Mouse (Mus musculus) stomach, embryonic 14.5 days (tissue): ENCODE results near the gene Ucp3. TPM values are rescaled to one million over a fixed set of nuclear protein-coding genes. Genes with fewer than 3 reads are reported as not detected.

Source experiments
- ATAC-seq: fragments of 200-750 bp; cut with Nextera tagmentation; 2 replicates; pipeline ENCODE4 v1.8.0; 2017; ENCODE audit warnings: low read depth, moderate TSS enrichment; ENCODE audit not compliant: insufficient number of reproducible peaks, insufficient read depth, low FRiP score
- H3K27ac ChIP-seq: fragments of 300-500 bp; sonication (generic); 2 replicates; pipeline ENCODE4 v1.5.1; 2014; ENCODE audit warnings: mild to moderate bottlenecking, low read length, moderate library complexity, mixed read lengths
- H3K27me3 ChIP-seq: fragments of 300-500 bp; sonication (generic); 2 replicates; pipeline ENCODE4 v1.6.1; 2014; ENCODE audit warnings: low read length, control low read depth, mixed read lengths; ENCODE audit not compliant: control insufficient read depth, insufficient read depth
- H3K36me3 ChIP-seq: fragments of 300-500 bp; sonication (generic); 2 replicates; pipeline ENCODE4 v1.6.1; 2014; ENCODE audit warnings: mild to moderate bottlenecking, control low read depth, low read length, moderate library complexity, mixed read lengths; ENCODE audit not compliant: control insufficient read depth, insufficient read depth
- H3K4me1 ChIP-seq: fragments of 300-500 bp; sonication (generic); 2 replicates; pipeline ENCODE4 v1.6.1; 2014; ENCODE audit warnings: low read length, control low read depth, mixed read lengths; ENCODE audit not compliant: control insufficient read depth, insufficient read depth
- H3K4me2 ChIP-seq: fragments of 300-500 bp; sonication (generic); replicated peaks from 2 replicates; pipeline ENCODE4 v1.6.1; 2014; ENCODE audit warnings: low read depth, low read length, control low read depth
- H3K4me3 ChIP-seq: fragments of 300-500 bp; sonication (generic); 2 replicates; pipeline ENCODE4 v1.5.1; 2014; ENCODE audit warnings: low read depth, low read length, control low read depth
- H3K9ac ChIP-seq: fragments of 300-500 bp; sonication (generic); replicated peaks from 2 replicates; pipeline ENCODE4 v1.6.1; 2014; ENCODE audit warnings: low read depth, mild to moderate bottlenecking, control low read depth, low read length, moderate library complexity, mixed read lengths
- H3K9me3 ChIP-seq: fragments of 300-500 bp; sonication (generic); 2 replicates; pipeline ENCODE4 v1.6.1; 2016; ENCODE audit warnings: low read depth, low read length, control low read depth; ENCODE audit not compliant: control insufficient read depth
- WGBS: fragments of 180-500 bp; shearing (Covaris S2); extraction: QIAGEN DNeasy Blood & Tissue Kit; methylation state at CpG from one replicate; pipeline ENCODE4 v1.1.7; 2014; 5-methylcytosine and 5-hydroxymethylcytosine counted together
- polyA plus RNA-seq: library from polyadenylated mRNA; unstranded; fragments of >200 nt; fragmentation: Nextera tagmentation; extraction: Ambion mirVana; gene quantifications from 2 replicates; pipeline ENCODE4 v1.2.1, GENCODE M21; 2014

The Ucp3 gene
- polyA plus RNA-seq, 1 experiment from 2014 or later = not detected

DNA sequence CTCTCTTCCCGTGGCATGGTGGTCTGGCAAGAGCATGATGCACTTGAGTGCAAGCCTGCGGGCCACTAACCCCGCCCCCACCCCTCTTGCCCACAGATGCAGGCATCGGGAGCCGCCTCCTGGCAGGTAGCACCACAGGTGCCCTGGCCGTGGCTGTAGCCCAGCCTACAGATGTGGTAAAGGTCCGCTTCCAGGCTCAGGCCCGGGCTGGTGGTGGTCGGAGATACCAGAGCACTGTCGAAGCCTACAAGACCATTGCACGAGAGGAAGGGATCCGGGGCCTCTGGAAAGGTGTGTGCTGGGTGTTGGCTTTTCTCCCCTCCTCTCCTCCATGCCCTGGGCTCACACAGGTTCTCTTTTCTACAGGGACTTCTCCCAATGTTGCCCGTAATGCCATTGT, 25.2 kb downstream of the Ucp3 start:
- Histone ChIP-seq H3K4me3 (no peak overlapping the region), H3K9me3 (no peaks in the 10 kb centered on the region), H3K36me3 (peaks cover 31% of the 10 kb centered on the region), H3K27ac (no peak overlapping the region), H3K4me1 (peaks cover 32% of the 10 kb centered on the region), H3K9ac (no peak overlapping the region), H3K4me2 (no peak overlapping the region), H3K27me3 (no peaks in the 10 kb centered on the region)
- no peak for ATAC-seq
- WGBS = 91% methylated on average over 13 of the region's 13 CpGs

DNA sequence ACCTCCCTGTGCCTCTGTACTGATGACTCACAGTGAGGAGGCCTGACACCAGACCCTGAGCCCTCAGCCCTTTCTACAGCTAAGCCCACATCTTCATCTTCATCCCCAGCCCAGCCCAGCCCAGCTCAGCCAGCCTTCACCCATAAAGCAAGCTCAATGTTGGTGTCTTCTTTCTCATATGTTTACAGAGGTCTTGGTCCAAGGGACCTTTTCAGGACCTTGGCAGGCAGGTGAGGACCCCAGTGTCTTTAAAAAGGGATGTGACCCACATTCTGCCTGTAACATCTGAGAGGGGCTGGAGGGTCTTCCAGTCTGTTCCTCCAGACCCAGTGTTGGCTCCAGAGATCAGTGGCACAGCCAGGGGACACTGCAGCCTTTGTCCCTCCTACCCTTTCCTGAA, 26.7 kb downstream of the Ucp3 start:
- no peak overlapping the region for H3K4me3 ChIP-seq
- no peak overlapping the region for H3K27ac ChIP-seq
- peaks cover 31% of the 10 kb centered on the region for H3K36me3 ChIP-seq
- no peaks in the 10 kb centered on the region for H3K27me3 ChIP-seq
- ATAC-seq = no peak
- peaks cover 21% of the 10 kb centered on the region for H3K4me1 ChIP-seq
- no peak overlapping the region for H3K9ac ChIP-seq
- no peak overlapping the region for H3K4me2 ChIP-seq
- H3K9me3 ChIP-seq = no peaks in the 10 kb centered on the region

DNA sequence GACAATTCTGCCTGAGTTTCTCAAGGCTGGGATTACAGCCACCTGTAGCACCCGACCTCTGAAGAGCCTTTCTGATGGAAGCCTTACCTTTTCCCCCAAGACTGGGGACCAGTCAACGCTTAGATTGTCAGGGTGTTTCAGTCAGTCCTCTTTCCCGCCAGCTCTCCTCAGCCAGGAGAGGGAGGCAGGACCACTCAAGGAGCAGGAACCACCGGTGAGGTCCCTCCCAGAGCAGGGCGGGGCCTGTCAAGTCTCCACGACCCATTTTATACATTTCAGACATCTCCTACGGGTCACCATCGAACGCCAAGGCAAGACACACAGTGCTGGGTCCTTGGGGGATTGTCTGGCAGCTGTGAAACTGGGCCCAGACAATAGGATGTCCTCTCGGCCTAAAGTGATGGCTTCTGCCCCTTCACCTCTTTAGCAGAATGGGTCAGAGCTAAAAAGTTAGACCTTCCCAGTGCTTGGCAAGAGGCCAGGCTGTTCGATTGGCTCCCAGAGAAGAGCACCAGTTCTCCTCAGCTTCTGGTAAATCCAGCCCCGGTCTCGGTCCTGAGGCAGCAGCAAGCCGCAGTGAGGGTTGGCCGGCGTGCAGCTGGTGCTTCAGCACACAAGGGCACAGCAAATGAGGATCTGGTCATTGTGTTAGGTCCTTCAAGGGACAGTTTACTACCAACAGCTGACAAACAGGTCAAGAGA, 27.6 kb downstream of the Ucp3 start:
- Histone ChIP-seq H3K9ac (no peak overlapping the region), H3K9me3 (no peaks in the 10 kb centered on the region), H3K4me1 (peaks cover 11% of the 10 kb centered on the region), H3K27ac (no peak overlapping the region), H3K27me3 (no peaks in the 10 kb centered on the region), H3K4me2 (no peak overlapping the region), H3K4me3 (no peak overlapping the region), H3K36me3 (peaks cover 31% of the 10 kb centered on the region)
- WGBS = 65% methylated on average over 16 of the region's 16 CpGs
- no peak for ATAC-seq

DNA sequence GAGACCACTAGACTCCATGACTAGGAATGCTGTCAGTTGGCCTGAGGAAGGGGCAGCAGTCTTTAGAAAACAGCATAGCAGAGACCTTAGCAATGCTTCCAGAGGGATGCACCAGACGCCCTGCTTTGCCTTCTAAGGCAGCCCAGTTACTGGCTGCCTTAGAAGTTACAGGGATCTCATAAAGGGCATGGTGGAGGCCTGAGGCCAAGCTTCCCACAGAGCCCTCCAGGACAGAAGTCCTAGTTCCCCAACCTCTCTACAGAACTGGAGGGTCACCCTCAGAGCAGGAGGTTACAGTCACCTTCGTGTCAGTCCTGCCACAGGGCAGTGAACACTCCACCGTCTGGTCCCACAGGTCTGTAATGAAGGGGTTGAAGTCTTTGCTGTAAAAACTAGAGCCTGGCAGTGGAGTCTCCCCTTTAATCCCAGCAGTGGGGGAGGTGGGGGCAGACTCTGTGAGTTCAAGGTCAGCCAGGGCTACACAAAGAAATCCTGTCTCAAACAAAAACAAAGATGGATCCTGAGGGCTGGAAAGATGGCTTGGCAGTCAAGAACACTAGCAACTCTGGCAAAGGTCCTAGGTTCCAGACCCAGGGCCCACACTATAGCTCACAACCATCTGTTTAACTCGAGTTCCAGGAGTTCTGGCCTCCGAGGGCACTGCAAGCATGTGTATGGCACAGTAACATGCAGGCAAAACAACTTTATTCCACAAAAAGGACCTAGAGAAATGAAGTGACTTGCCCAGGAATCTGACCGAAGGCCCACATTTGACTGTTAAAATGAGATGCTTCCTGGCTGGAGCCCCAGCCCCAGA, 28.4 kb downstream of the Ucp3 start:
- Histone ChIP-seq H3K27ac (no peak overlapping the region), H3K4me1 (peaks cover 7% of the 10 kb centered on the region), H3K36me3 (peaks cover 31% of the 10 kb centered on the region), H3K4me3 (no peak overlapping the region), H3K9me3 (no peaks in the 10 kb centered on the region), H3K9ac (no peak overlapping the region), H3K4me2 (no peak overlapping the region), H3K27me3 (no peaks in the 10 kb centered on the region)
- no peak for ATAC-seq
- 64% methylated on average over 6 of the region's 6 CpGs for WGBS

DNA sequence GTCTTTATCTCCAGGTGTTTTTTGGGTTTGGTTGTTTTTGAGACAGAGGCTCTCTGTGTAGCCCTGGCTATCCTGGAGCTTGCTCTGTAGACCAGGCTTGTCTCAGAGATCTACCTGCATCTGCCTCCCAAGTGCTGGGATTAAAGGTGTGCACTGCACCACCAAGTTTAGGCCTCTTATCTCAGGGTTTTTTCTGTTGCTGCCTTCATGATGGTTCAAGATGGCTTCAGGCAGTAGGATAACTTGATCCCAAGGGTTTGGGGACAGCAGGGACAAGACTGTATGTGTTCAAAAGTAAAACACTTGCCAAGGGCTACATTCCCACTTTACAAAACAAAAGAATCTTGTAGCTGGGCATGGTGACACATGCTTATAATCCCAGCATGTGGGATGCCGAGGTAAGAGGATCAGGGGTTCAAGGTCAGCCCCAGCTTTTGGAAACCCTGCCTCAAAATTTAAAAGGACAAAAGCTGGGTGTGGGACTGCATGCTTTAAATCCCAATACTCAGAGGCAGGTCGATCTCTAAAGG, 29.1 kb downstream of the Ucp3 start:
- Histone ChIP-seq H3K36me3 (peaks cover 28% of the 10 kb centered on the region), H3K4me2 (no peak overlapping the region), H3K27me3 (no peaks in the 10 kb centered on the region), H3K4me3 (no peak overlapping the region), H3K4me1 (peaks cover under 1% of the 10 kb centered on the region; the same call in 1 of the 2 replicates), H3K9me3 (no peaks in the 10 kb centered on the region), H3K27ac (no peak overlapping the region), H3K9ac (no peak overlapping the region)
- 50% methylated on average over 2 of the region's 2 CpGs for WGBS
- ATAC-seq = no peak

DNA sequence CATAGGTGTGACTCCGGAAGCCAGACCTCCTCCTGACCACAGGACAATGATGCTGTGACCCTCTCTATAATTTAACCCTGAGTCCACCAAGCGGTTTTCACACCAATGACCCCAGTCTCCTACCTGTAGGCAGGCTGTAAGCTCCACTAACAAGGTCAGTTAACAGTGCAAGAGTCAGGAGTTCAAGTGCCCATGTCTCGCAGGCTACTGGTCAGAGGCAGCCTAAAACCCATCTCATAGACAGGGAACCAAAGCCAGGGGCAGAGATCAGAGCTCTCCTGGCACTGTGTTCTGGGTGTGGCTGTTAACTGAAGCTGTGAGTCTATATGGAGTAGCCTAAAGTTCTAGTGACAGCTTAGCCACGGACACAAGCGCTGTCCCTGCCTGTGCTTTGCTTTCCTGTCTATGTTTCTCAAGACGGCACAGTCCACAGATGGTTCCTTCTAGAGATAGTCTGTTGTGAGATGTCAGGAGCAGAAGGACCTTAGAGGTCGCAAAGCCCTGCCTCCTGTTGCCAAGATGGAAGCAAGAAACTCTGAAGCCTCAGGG, 29.7 kb downstream of the Ucp3 start:
- Histone ChIP-seq H3K9ac (no peak overlapping the region), H3K27ac (no peak overlapping the region), H3K27me3 (no peaks in the 10 kb centered on the region), H3K9me3 (no peaks in the 10 kb centered on the region), H3K4me2 (no peak overlapping the region), H3K4me3 (no peak overlapping the region), H3K36me3 (peaks cover 23% of the 10 kb centered on the region), H3K4me1 (no peaks in the 10 kb centered on the region)
- no peak for ATAC-seq
- 72% methylated on average over 7 of the region's 7 CpGs for WGBS

DNA sequence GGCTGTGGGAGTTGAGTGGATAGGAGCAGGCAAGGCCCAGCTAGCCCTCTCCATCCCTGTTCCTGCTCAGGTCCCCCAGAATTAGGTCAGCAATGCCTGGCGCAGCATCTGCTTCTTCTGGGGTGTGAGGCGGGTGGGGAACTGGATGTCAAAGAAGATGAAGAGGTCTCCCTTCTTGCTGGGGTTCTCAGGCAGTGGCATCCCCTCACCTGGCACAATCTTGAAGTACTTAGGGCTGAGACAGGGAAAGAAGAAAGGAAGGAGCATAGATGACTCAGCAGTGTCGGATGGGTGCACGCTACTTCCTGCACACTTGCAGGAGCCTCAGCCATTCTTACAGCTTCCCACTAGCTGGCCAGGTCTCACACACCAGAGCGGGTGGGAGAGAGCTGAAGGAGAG, 30.3 kb downstream of the Ucp3 start:
- Histone ChIP-seq H3K36me3 (peaks cover 18% of the 10 kb centered on the region), H3K27me3 (no peaks in the 10 kb centered on the region), H3K4me1 (no peaks in the 10 kb centered on the region), H3K4me3 (no peak overlapping the region), H3K4me2 (no peak overlapping the region), H3K9ac (no peak overlapping the region), H3K27ac (no peak overlapping the region), H3K9me3 (no peaks in the 10 kb centered on the region)
- no peak for ATAC-seq
- 82% methylated on average over 5 of the region's 5 CpGs for WGBS

DNA sequence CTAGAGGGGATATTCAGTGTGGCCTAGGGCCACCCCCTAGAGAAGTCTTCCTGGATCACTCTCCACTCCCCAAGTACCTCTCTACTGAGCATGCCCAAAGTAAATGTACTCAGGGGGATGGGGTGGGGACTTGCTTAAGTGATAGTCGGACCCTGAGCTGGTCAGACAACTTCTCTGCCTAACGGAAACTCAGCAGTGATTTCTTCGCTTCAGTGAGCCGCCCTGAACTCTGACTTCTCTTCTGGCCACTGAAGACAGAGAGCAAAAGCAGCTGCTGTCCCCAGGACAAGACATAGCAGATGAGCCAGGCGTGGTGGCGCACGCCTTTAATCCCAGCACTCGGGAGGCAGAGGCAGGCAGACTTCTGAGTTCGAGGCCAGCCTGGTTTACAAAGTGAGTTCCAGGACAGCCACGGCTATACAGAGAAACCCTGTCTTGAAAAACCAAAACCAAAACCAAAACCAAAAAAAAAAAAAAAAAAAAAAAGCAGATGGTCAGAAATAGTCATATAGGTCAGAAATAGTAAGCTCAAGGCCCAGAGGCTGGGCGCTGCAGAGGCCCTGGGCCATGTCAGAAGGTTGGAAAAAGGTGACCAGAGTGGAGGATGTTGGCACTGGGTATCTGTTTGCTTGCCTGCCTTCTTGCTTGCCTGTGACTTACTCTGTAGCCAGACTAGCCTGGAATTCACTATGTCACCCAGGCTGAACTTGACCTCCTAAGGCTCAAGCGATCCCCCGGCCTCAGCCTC, 32.1 kb downstream of the Ucp3 start:
- Histone ChIP-seq H3K9ac (no peak overlapping the region), H3K36me3 (0 out of 2 replicates have a peak, but pooled peaks cover under 1% of the 10 kb centered on the region), H3K4me1 (no peaks in the 10 kb centered on the region), H3K4me3 (no peak overlapping the region), H3K4me2 (no peak overlapping the region), H3K27me3 (no peaks in the 10 kb centered on the region), H3K27ac (no peak overlapping the region), H3K9me3 (no peaks in the 10 kb centered on the region)
- 78% methylated on average over 13 of the region's 13 CpGs for WGBS
- no peak for ATAC-seq
